Mouse (Mus musculus): ENCODE data around the gene Tcte1. TPM values are rescaled to one million over a fixed set of nuclear protein-coding genes. Genes with fewer than 3 reads are reported as not detected.

Tcte1 gene
- polyA plus RNA-seq, 1 experiment from 2014 or later, result 0.65 TPM

- H3K9ac ChIP-seq (replicated peaks; ENCODE audit: low read depth, low read length), result no peak overlapping the region
- WGBS, result 85% methylated on average over 23 of the region's 23 CpGs
- H3K36me3 ChIP-seq (ENCODE audit: control insufficient read depth, insufficient read depth, low read length), result no peaks in the 10 kb centered on the region
- no peaks in the 10 kb centered on the region for H3K4me1 ChIP-seq (ENCODE audit: control insufficient read depth, insufficient read depth, low read length)
- no peak for ATAC-seq (ENCODE audit: insufficient number of reproducible peaks, insufficient read depth, low FRiP score, low read depth)
- no peak overlapping the region for H3K27ac ChIP-seq (ENCODE audit: low read length)
- H3K4me2 ChIP-seq (replicated peaks; ENCODE audit: low read depth, low read length), result no peak overlapping the region
- H3K4me3 ChIP-seq (ENCODE audit: low read depth, low read length), result no peak overlapping the region
- no peaks in the 10 kb centered on the region for H3K9me3 ChIP-seq (ENCODE audit: control insufficient read depth, low read depth, low read length)
- H3K27me3 ChIP-seq (ENCODE audit: control insufficient read depth, insufficient read depth, low read length), result no peaks in the 10 kb centered on the region
These were observed 34.6 kb upstream of the Tcte1 start for GRCm38 (mm10) chr17:45488321-45489254.

GRCm38 (mm10) chr17:45489736-45490135, 33.5 kb upstream of the Tcte1 start:
- H3K27ac ChIP-seq (ENCODE audit: low read length), result no peak overlapping the region
- H3K4me3 ChIP-seq (ENCODE audit: low read depth, low read length), result no peak overlapping the region
- H3K4me1 ChIP-seq (ENCODE audit: control insufficient read depth, insufficient read depth, low read length), result no peaks in the 10 kb centered on the region
- no peak for ATAC-seq (ENCODE audit: insufficient number of reproducible peaks, insufficient read depth, low FRiP score, low read depth)
- 77% methylated on average over 6 of the region's 6 CpGs for WGBS
- H3K9me3 ChIP-seq (ENCODE audit: control insufficient read depth, low read depth, low read length), result no peaks in the 10 kb centered on the region
- no peak overlapping the region for H3K9ac ChIP-seq (replicated peaks; ENCODE audit: low read depth, low read length)
- no peak overlapping the region for H3K4me2 ChIP-seq (replicated peaks; ENCODE audit: low read depth, low read length)
- H3K36me3 ChIP-seq (ENCODE audit: control insufficient read depth, insufficient read depth, low read length), result no peaks in the 10 kb centered on the region
- H3K27me3 ChIP-seq (ENCODE audit: control insufficient read depth, insufficient read depth, low read length), result no peaks in the 10 kb centered on the region

- H3K9me3 ChIP-seq (ENCODE audit: control insufficient read depth, low read depth, low read length), result no peaks in the 10 kb centered on the region
- H3K27me3 ChIP-seq (ENCODE audit: control insufficient read depth, insufficient read depth, low read length), result no peaks in the 10 kb centered on the region
- H3K4me1 ChIP-seq (ENCODE audit: control insufficient read depth, insufficient read depth, low read length), result no peaks in the 10 kb centered on the region
- H3K4me3 ChIP-seq (ENCODE audit: low read depth, low read length), result no peak overlapping the region
- no peak overlapping the region for H3K27ac ChIP-seq (ENCODE audit: low read length)
- H3K36me3 ChIP-seq (ENCODE audit: control insufficient read depth, insufficient read depth, low read length), result no peaks in the 10 kb centered on the region
- 51% methylated on average over 13 of the region's 13 CpGs for WGBS
- ATAC-seq (ENCODE audit: insufficient number of reproducible peaks, insufficient read depth, low FRiP score, low read depth), result no peak
- H3K4me2 ChIP-seq (replicated peaks; ENCODE audit: low read depth, low read length), result no peak overlapping the region
- no peak overlapping the region for H3K9ac ChIP-seq (replicated peaks; ENCODE audit: low read depth, low read length)
These were observed 32.6 kb upstream of the Tcte1 start for GRCm38 (mm10) chr17:45490532-45491154.

GRCm38 (mm10) chr17:45495398-45495797, 27.8 kb upstream of the Tcte1 start:
- no peak overlapping the region for H3K4me2 ChIP-seq (replicated peaks; ENCODE audit: low read depth, low read length)
- ATAC-seq (ENCODE audit: insufficient number of reproducible peaks, insufficient read depth, low FRiP score, low read depth), result 0 out of 2 replicates have a peak, but pooled peaks have one; percentile 56
- H3K4me1 ChIP-seq (ENCODE audit: control insufficient read depth, insufficient read depth, low read length), result no peaks in the 10 kb centered on the region
- no peak overlapping the region for H3K4me3 ChIP-seq (ENCODE audit: low read depth, low read length)
- H3K27ac ChIP-seq (ENCODE audit: low read length), result no peak overlapping the region
- WGBS, result 66% methylated on average over 11 of the region's 11 CpGs
- H3K27me3 ChIP-seq (ENCODE audit: control insufficient read depth, insufficient read depth, low read length), result no peaks in the 10 kb centered on the region
- H3K36me3 ChIP-seq (ENCODE audit: control insufficient read depth, insufficient read depth, low read length), result no peaks in the 10 kb centered on the region
- no peaks in the 10 kb centered on the region for H3K9me3 ChIP-seq (ENCODE audit: control insufficient read depth, low read depth, low read length)
- H3K9ac ChIP-seq (replicated peaks; ENCODE audit: low read depth, low read length), result no peak overlapping the region

GRCm38 (mm10) chr17:45498397-45498796, 24.8 kb upstream of the Tcte1 start:
- H3K27ac ChIP-seq (ENCODE audit: low read length), result no peak overlapping the region
- no peaks in the 10 kb centered on the region for H3K9me3 ChIP-seq (ENCODE audit: control insufficient read depth, low read depth, low read length)
- H3K27me3 ChIP-seq (ENCODE audit: control insufficient read depth, insufficient read depth, low read length), result no peaks in the 10 kb centered on the region
- WGBS, result 83% methylated on average over 13 of the region's 13 CpGs
- no peak overlapping the region for H3K9ac ChIP-seq (replicated peaks; ENCODE audit: low read depth, low read length)
- H3K4me1 ChIP-seq (ENCODE audit: control insufficient read depth, insufficient read depth, low read length), result no peaks in the 10 kb centered on the region
- no peak for ATAC-seq (ENCODE audit: insufficient number of reproducible peaks, insufficient read depth, low FRiP score, low read depth)
- H3K36me3 ChIP-seq (ENCODE audit: control insufficient read depth, insufficient read depth, low read length), result no peaks in the 10 kb centered on the region
- no peak overlapping the region for H3K4me3 ChIP-seq (ENCODE audit: low read depth, low read length)
- H3K4me2 ChIP-seq (replicated peaks; ENCODE audit: low read depth, low read length), result no peak overlapping the region

GRCm38 (mm10) chr17:45499516-45499915, 23.7 kb upstream of the Tcte1 start:
- Histone ChIP-seq H3K4me2 (replicated peaks; ENCODE audit: low read depth, low read length) (no peak overlapping the region), H3K4me3 (ENCODE audit: low read depth, low read length) (no peak overlapping the region), H3K4me1 (ENCODE audit: control insufficient read depth, insufficient read depth, low read length) (no peaks in the 10 kb centered on the region), H3K9ac (replicated peaks; ENCODE audit: low read depth, low read length) (no peak overlapping the region), H3K27ac (ENCODE audit: low read length) (no peak overlapping the region), H3K36me3 (ENCODE audit: control insufficient read depth, insufficient read depth, low read length) (no peaks in the 10 kb centered on the region), H3K27me3 (ENCODE audit: control insufficient read depth, insufficient read depth, low read length) (no peaks in the 10 kb centered on the region), H3K9me3 (ENCODE audit: control insufficient read depth, low read depth, low read length) (no peaks in the 10 kb centered on the region)
- ATAC-seq (ENCODE audit: insufficient number of reproducible peaks, insufficient read depth, low FRiP score, low read depth), result no peak
- WGBS, result 28% methylated on average over 2 of the region's 2 CpGs

- no peak for ATAC-seq (ENCODE audit: insufficient number of reproducible peaks, insufficient read depth, low FRiP score, low read depth)
- 30% methylated on average over 4 of the region's 4 CpGs for WGBS
- H3K9me3 ChIP-seq (ENCODE audit: control insufficient read depth, low read depth, low read length), result no peaks in the 10 kb centered on the region
These were observed 22.3 kb upstream of the Tcte1 start for GRCm38 (mm10) chr17:45500981-45501380.

GRCm38 (mm10) chr17:45502324-45502723, 20.9 kb upstream of the Tcte1 start:
- 55% methylated on average over 4 of the region's 4 CpGs for WGBS

More at GRCm38 (mm10) chr17:45500981-45501380, 22.3 kb upstream of the Tcte1 start:
- no peak overlapping the region for H3K4me2 ChIP-seq (replicated peaks; ENCODE audit: low read depth, low read length)
- H3K4me3 ChIP-seq (ENCODE audit: low read depth, low read length), result no peak overlapping the region
- H3K4me1 ChIP-seq (ENCODE audit: control insufficient read depth, insufficient read depth, low read length), result no peaks in the 10 kb centered on the region
- H3K36me3 ChIP-seq (ENCODE audit: control insufficient read depth, insufficient read depth, low read length), result no peaks in the 10 kb centered on the region
- no peak overlapping the region for H3K9ac ChIP-seq (replicated peaks; ENCODE audit: low read depth, low read length)
- no peaks in the 10 kb centered on the region for H3K27me3 ChIP-seq (ENCODE audit: control insufficient read depth, insufficient read depth, low read length)
- H3K27ac ChIP-seq (ENCODE audit: low read length), result no peak overlapping the region

More at GRCm38 (mm10) chr17:45502324-45502723, 20.9 kb upstream of the Tcte1 start:
- H3K27me3 ChIP-seq (ENCODE audit: control insufficient read depth, insufficient read depth, low read length), result no peaks in the 10 kb centered on the region
- peaks cover 4% of the 10 kb centered on the region for H3K4me1 ChIP-seq (ENCODE audit: control insufficient read depth, insufficient read depth, low read length)
- no peak overlapping the region for H3K4me3 ChIP-seq (ENCODE audit: low read depth, low read length)
- no peak overlapping the region for H3K27ac ChIP-seq (ENCODE audit: low read length)
- no peak overlapping the region for H3K4me2 ChIP-seq (replicated peaks; ENCODE audit: low read depth, low read length)
- no peaks in the 10 kb centered on the region for H3K9me3 ChIP-seq (ENCODE audit: control insufficient read depth, low read depth, low read length)
- no peak overlapping the region for H3K9ac ChIP-seq (replicated peaks; ENCODE audit: low read depth, low read length)
- no peak for ATAC-seq (ENCODE audit: insufficient number of reproducible peaks, insufficient read depth, low FRiP score, low read depth)
- H3K36me3 ChIP-seq (ENCODE audit: control insufficient read depth, insufficient read depth, low read length), result no peaks in the 10 kb centered on the region

All from stomach, embryonic 14.5 days (tissue).